Mouse (Mus musculus): ENCODE results near the gene Wdr13.

DNA sequence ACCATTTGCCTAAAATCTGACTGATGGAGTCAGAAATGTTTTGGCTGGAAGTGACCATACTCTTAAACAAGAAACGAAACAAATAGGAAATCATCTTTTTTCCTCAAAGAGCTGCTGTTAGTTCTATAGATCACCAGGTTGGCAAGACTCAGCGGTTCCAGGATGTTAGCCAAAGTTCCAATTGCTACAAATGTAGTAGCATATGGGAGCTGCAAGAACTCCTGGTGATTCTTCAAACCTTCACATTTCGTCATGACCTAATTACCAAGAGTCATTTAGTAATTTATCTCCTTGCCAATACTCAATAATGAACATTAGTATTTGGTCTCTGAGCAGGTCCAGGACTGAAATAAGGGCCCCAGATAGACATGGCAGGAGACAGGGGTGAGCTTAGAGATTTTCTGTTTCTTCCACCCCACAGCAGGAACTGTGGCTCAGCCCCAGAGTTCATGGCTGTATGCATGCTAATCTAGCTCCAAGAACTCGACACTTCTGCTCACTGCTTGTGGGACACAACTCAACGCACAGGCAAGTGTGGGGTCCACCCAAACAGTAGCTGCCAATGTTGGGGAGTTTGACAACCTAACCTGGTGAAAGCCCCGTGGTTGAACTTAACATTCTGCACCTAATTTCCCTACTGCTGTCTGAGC lies 8.7 kb downstream of the Wdr13 start:
- TF ChIP-seq GATA1 (IDR thresholded peaks at IDR 0.05; ENCODE audit: low read length) = no peak
- no peak for TF ChIP-seq TAL1 (IDR thresholded peaks at IDR 0.05; ENCODE audit: low read length)

All from erythroblast, embryonic 14.5 days (primary cell).